Mouse (Mus musculus): Measurements from ENCODE around the gene Gja4.

DNA sequence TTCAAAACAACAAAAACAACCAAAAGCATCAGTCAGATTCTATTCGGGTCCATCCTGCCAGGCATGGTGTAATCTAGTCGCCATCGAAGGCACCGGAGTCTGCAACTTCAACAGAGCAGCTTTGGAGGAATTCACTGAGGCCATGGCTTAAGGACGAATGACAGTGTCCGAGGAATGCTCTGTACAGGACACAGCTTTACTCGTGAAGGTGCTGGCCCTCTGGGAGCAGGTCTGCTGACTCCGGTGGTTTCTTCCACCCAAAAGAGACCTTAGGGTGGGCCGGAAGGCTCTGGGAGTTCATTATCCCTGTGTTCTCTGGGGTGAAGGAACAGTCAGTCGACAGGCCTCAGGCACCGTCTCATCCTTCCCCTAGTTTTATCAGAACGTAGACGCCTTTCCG lies 52.2 kb downstream of the Gja4 start:
- no peak for TF ChIP-seq CTCF (IDR thresholded peaks at IDR 0.05; ENCODE audit: extremely low read depth, insufficient read depth, insufficient read length, insufficient replicate concordance)
- TF ChIP-seq POLR2A (IDR thresholded peaks at IDR 0.05; ENCODE audit: low read depth, low read length), result no peak

Data from spleen, adult 2 months (tissue).